ENCODE assay signal across 20 mouse cellular contexts in the genomic region with DNA sequence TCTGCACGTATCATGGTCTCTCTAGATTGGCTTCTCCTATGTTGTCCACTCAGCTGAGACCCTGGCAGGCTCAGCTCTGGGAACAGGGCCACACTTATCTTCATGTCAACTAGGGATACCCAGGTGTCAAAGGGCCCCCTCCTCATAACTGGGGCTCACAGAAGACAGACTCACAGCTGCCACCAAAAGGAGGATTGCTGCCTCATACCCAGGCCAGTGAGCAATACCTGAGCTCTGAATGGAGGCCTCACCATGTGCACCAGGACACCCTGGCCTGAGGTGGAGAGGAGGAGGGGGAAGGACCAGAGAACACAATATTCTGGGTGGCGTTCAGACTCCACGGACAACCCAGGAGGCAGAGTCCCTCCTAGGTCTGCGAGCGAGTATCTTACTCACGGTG. TPM values are rescaled to one million over a fixed set of nuclear protein-coding genes. Genes with fewer than 3 reads are reported as not detected.
DNase-seq lines count a peak whose midpoint lies in the region; ATAC-seq and TF ChIP-seq lines count a peak whose summit lies in the region.
"Had no signal": no experiment of that assay in that cellular context is flagged by ENCODE, and none has a peak within 500 bp of the region (broad histone marks: within the 10 kb centered on the region; RNA-seq: fewer than 3 reads in every experiment).

No protein-coding gene starts in this region.

- TF ChIP-seq CTCF in layer of hippocampus, adult 2 months (conservative IDR thresholded peaks at IDR 0.05), result no peak
- no peak for TF ChIP-seq CTCF in midbrain, postnatal 0 days (IDR thresholded peaks at IDR 0.05)

- WGBS in hindbrain, embryonic 10.5 days, result 90% methylated on average over 6 of the region's 6 CpGs
- WGBS in hindbrain, embryonic 13.5 days, result 93% methylated on average over 6 of the region's 6 CpGs
- 96% methylated on average over 6 of the region's 6 CpGs for WGBS in midbrain, embryonic 13.5 days
- WGBS in midbrain, postnatal 0 days, result 93% methylated on average over 6 of the region's 6 CpGs

- peak; percentile 91 for DNase-seq in heart, adult 11 months
- no peak for DNase-seq in heart, adult 9 months (ENCODE audit: low spot score in 2 of 2)
- no peak for DNase-seq in hindbrain, embryonic 10.5 days (ENCODE audit: low spot score)
- DNase-seq in layer of hippocampus, adult 2 months (ENCODE audit: low spot score in 2 of 2), result no peak
- DNase-seq in layer of hippocampus, adult 9-11 months, result no peak
- DNase-seq in midbrain, postnatal 0 days (ENCODE audit: low spot score), result no peak
- DNase-seq: adrenal gland, adult 8-10 months; adrenal gland, postnatal 14 days; adrenal gland, postnatal 36 days; B cell, adult 2 months had no signal

- H3K36me3 ChIP-seq in hindbrain, embryonic 10.5 days, result no peaks in the 10 kb centered on the region
- H3K36me3 ChIP-seq in hindbrain, embryonic 13.5 days, result peaks cover 18% of the 10 kb centered on the region
- H3K36me3 ChIP-seq in midbrain, embryonic 13.5 days, result peaks cover 12% of the 10 kb centered on the region; the same call in 1 of the 2 replicates
- H3K36me3 ChIP-seq in midbrain, postnatal 0 days (ENCODE audit: insufficient read depth, low read length), result peaks cover 8% of the 10 kb centered on the region
- H3K36me3 ChIP-seq: embryonic facial prominence, embryonic 10.5 days; embryonic facial prominence, embryonic 12.5 days had no signal

- peaks cover 17% of the 10 kb centered on the region for H3K4me1 ChIP-seq in hindbrain, embryonic 10.5 days (replicated peaks)
- H3K4me1 ChIP-seq in hindbrain, embryonic 13.5 days (replicated peaks), result peaks cover 6% of the 10 kb centered on the region; the same call in 1 of the 2 replicates
- H3K4me1 ChIP-seq in midbrain, embryonic 13.5 days (replicated peaks), result no peaks in the 10 kb centered on the region
- H3K4me1 ChIP-seq in midbrain, postnatal 0 days (ENCODE audit: insufficient read depth, low read length), result no peaks in the 10 kb centered on the region
- H3K4me1 ChIP-seq: embryonic facial prominence, embryonic 12.5 days; forebrain, embryonic 13.5 days had no signal

- no peaks in the 10 kb centered on the region for H3K27me3 ChIP-seq in hindbrain, embryonic 10.5 days (ENCODE audit: insufficient read depth, poor library complexity, severe bottlenecking)
- H3K27me3 ChIP-seq in hindbrain, embryonic 13.5 days, result no peaks in the 10 kb centered on the region
- no peaks in the 10 kb centered on the region for H3K27me3 ChIP-seq in midbrain, embryonic 13.5 days
- no peaks in the 10 kb centered on the region for H3K27me3 ChIP-seq in midbrain, postnatal 0 days (ENCODE audit: insufficient read depth, low read length)
- H3K27me3 ChIP-seq: CH12.LX; embryonic facial prominence, embryonic 12.5 days; forebrain, embryonic 13.5 days; Patski had no signal

- ATAC-seq in hindbrain, embryonic 13.5 days (ENCODE audit: low FRiP score), result no peak
- 0 out of 2 replicates have a peak, but pooled peaks have one; percentile 30 for ATAC-seq in midbrain, embryonic 13.5 days
- no peak for ATAC-seq in midbrain, postnatal 0 days (ENCODE audit: low FRiP score)
- ATAC-seq: activated CD4-positive, CD25-positive, alpha-beta regulatory T cell, adult 4 months; CD4-positive, CD25-positive, alpha-beta regulatory T cell, adult 4 months; forebrain, embryonic 13.5 days; Patski had no signal

- H3K4me2 ChIP-seq in hindbrain, embryonic 13.5 days, result no peak overlapping the region
- no peak overlapping the region for H3K4me2 ChIP-seq in midbrain, embryonic 13.5 days (replicated peaks)
- no peak overlapping the region for H3K4me2 ChIP-seq in midbrain, postnatal 0 days (ENCODE audit: low read depth, low read length, poor library complexity, severe bottlenecking)
- H3K4me2 ChIP-seq: embryonic facial prominence, embryonic 12.5 days; forebrain, embryonic 13.5 days had no signal

- no peak overlapping the region for H3K4me3 ChIP-seq in hindbrain, embryonic 10.5 days
- no peak overlapping the region for H3K4me3 ChIP-seq in hindbrain, embryonic 13.5 days
- H3K4me3 ChIP-seq in layer of hippocampus, adult 2 months, result no peak overlapping the region
- H3K4me3 ChIP-seq in midbrain, embryonic 13.5 days (replicated peaks), result no peak overlapping the region
- no peak overlapping the region for H3K4me3 ChIP-seq in midbrain, postnatal 0 days (ENCODE audit: low read depth, low read length)
- H3K4me3 ChIP-seq: embryonic facial prominence, embryonic 10.5 days; embryonic facial prominence, embryonic 12.5 days; forebrain, embryonic 13.5 days had no signal

- H3K9ac ChIP-seq in hindbrain, embryonic 13.5 days, result no peak overlapping the region
- no peak overlapping the region for H3K9ac ChIP-seq in midbrain, embryonic 13.5 days (replicated peaks)
- H3K9ac ChIP-seq in midbrain, postnatal 0 days (replicated peaks; ENCODE audit: low read length, poor library complexity, severe bottlenecking), result no peak overlapping the region
- H3K9ac ChIP-seq: embryonic facial prominence, embryonic 12.5 days; forebrain, embryonic 13.5 days had no signal

- no peaks in the 10 kb centered on the region for H3K9me3 ChIP-seq in hindbrain, embryonic 10.5 days
- no peaks in the 10 kb centered on the region for H3K9me3 ChIP-seq in hindbrain, embryonic 13.5 days
- H3K9me3 ChIP-seq in midbrain, embryonic 13.5 days, result no peaks in the 10 kb centered on the region
- H3K9me3 ChIP-seq in midbrain, postnatal 0 days (ENCODE audit: low read length), result no peaks in the 10 kb centered on the region
- H3K9me3 ChIP-seq: embryonic facial prominence, embryonic 10.5 days; embryonic facial prominence, embryonic 12.5 days; forebrain, embryonic 13.5 days; G1E had no signal

- 0 out of 2 replicates have a peak overlapping the region, but pooled peaks have one; percentile 18 for H3K27ac ChIP-seq in hindbrain, embryonic 10.5 days
- H3K27ac ChIP-seq in hindbrain, embryonic 13.5 days, result no peak overlapping the region
- 0 out of 2 replicates have a peak overlapping the region, but pooled peaks have one; percentile 46 for H3K27ac ChIP-seq in layer of hippocampus, adult 2 months
- H3K27ac ChIP-seq in midbrain, embryonic 13.5 days, result no peak overlapping the region
- no peak overlapping the region for H3K27ac ChIP-seq in midbrain, postnatal 0 days (ENCODE audit: low read depth, low read length)
- H3K27ac ChIP-seq: embryonic facial prominence, embryonic 10.5 days; embryonic facial prominence, embryonic 12.5 days; forebrain, embryonic 13.5 days had no signal

RNA-seq across cellular contexts. Expression of a gene that starts 22.1 kb away (rescaled TPM):
- 105 and 123 TPM in 2 replicates for polyA plus RNA-seq in hindbrain, embryonic 10.5 days (2016; fragmentation: Nextera tagmentation; extraction: Ambion mirVana)
- polyA plus RNA-seq in hindbrain, embryonic 13.5 days (2015; fragmentation: Nextera tagmentation; extraction: Ambion mirVana), result 13.8 and 14.7 TPM in 2 replicates
- 10 to 100 TPM; 10.9 to 13.2 TPM for total RNA-seq in layer of hippocampus, adult 2 months (2021)
- polyA plus RNA-seq in midbrain, embryonic 13.5 days (2015; fragmentation: Nextera tagmentation; extraction: Ambion mirVana), result 17.7 and 19.4 TPM in 2 replicates
- total RNA-seq in midbrain, postnatal 0 days (2014; rRNA removed), result 0.71 and 1.5 TPM in 2 replicates
- 4.4 and 4.5 TPM in 2 replicates for polyA plus RNA-seq in midbrain, postnatal 0 days (2015; fragmentation: Nextera tagmentation; extraction: Ambion mirVana)
- polyA plus RNA-seq: G1E had no signal

Comparison
In these comparisons a context has a peak if more than half of its experiments do, and no peak if none do; other contexts are left out.
1. H3K27ac ChIP-seq: peak in hindbrain, embryonic 10.5 days (single experiment) and layer of hippocampus, adult 2 months (single experiment); none in hindbrain, embryonic 13.5 days (single experiment), midbrain, embryonic 13.5 days (single experiment) and midbrain, postnatal 0 days (single experiment).